Mouse (Mus musculus) lung, postnatal 0 days (tissue): ENCODE results near the gene Polr3gl. TPM values are rescaled to one million over a fixed set of nuclear protein-coding genes. Genes with fewer than 3 reads are reported as not detected.

ENCODE experiments used
- ATAC-seq: fragments of 200-750 bp; cut with Nextera tagmentation; 2 replicates; pipeline ENCODE4 v1.8.0; 2017; ENCODE audit warnings: moderate library complexity
- DNase-seq: peaks from one replicate; pipeline ENCODE4 v3.0.0-alpha.2; 2016; ENCODE audit warnings: low spot score
- H3K27ac ChIP-seq: fragments of 300-500 bp; sonication (generic); 2 replicates; pipeline ENCODE4 v1.5.1; 2014; ENCODE audit warnings: antibody characterized with exemption, mild to moderate bottlenecking, low read length, mixed read lengths
- H3K27me3 ChIP-seq: fragments of 300-500 bp; sonication (generic); replicated peaks from 2 replicates; pipeline ENCODE4 v1.6.1; 2014; ENCODE audit warnings: low read length, mixed read lengths; ENCODE audit not compliant: insufficient read depth
- H3K36me3 ChIP-seq: fragments of 300-500 bp; sonication (generic); 2 replicates; pipeline ENCODE4 v1.6.1; 2014; ENCODE audit warnings: low read length, mixed read lengths; ENCODE audit not compliant: insufficient read depth
- H3K4me1 ChIP-seq: fragments of 300-500 bp; sonication (generic); 2 replicates; pipeline ENCODE4 v1.6.1; 2014; ENCODE audit warnings: antibody characterized with exemption, low read depth, low read length, mixed read lengths; ENCODE audit not compliant: insufficient read depth
- H3K4me2 ChIP-seq: fragments of 300-500 bp; sonication (generic); replicated peaks from 2 replicates; pipeline ENCODE4 v1.6.1; 2014; ENCODE audit warnings: low read depth, mild to moderate bottlenecking, low read length, moderate library complexity, mixed read lengths
- H3K4me3 ChIP-seq: fragments of 300-500 bp; sonication (generic); 2 replicates; pipeline ENCODE4 v1.5.1; 2014; ENCODE audit warnings: low read depth, low read length
- H3K9ac ChIP-seq: fragments of 300-500 bp; sonication (generic); replicated peaks from 2 replicates; pipeline ENCODE4 v1.6.1; 2014; ENCODE audit warnings: low read depth, mild to moderate bottlenecking
- H3K9me3 ChIP-seq: fragments of 300-500 bp; sonication (generic); 2 replicates; pipeline ENCODE4 v1.6.1; 2016; ENCODE audit warnings: low read length, mixed read lengths
- CTCF ChIP-seq: IDR thresholded peaks from 2 replicates; pipeline ENCODE4 v1.5.1; 2016; ENCODE audit warnings: antibody characterized with exemption, mild to moderate bottlenecking
- EP300 ChIP-seq: IDR thresholded peaks from 2 replicates; pipeline ENCODE4 v1.6.1; 2016; ENCODE audit warnings: antibody characterized with exemption, mild to moderate bottlenecking, control low read depth
- WGBS: fragments of 180-500 bp; shearing (Covaris S2); extraction: QIAGEN DNeasy Blood & Tissue Kit; methylation state at CpG from one replicate; pipeline ENCODE4 v1.1.7; 2014; 5-methylcytosine and 5-hydroxymethylcytosine counted together
- polyA plus RNA-seq: library from polyadenylated mRNA; unstranded; fragments of >200 nt; fragmentation: Nextera tagmentation; extraction: Ambion mirVana; gene quantifications from 2 replicates; pipeline ENCODE4 v1.2.1, GENCODE M21; 2015

Gene Polr3gl
- polyA plus RNA-seq, 1 experiment from 2014 or later: 36.7 TPM

- peaks cover 17% of the 10 kb centered on the region for H3K4me1 ChIP-seq
- H3K9ac ChIP-seq: no peak overlapping the region
- no peak overlapping the region for H3K4me3 ChIP-seq
- H3K4me2 ChIP-seq: no peak overlapping the region
- no peaks in the 10 kb centered on the region for H3K9me3 ChIP-seq
- no peak for DNase-seq
- WGBS: 61% methylated on average over 8 of the region's 8 CpGs
- no peaks in the 10 kb centered on the region for H3K36me3 ChIP-seq
- TF ChIP-seq EP300 (no peak), CTCF (no peak)
- H3K27ac ChIP-seq: no peak overlapping the region
- no peak for ATAC-seq
- peaks cover 8% of the 10 kb centered on the region; the same call in 1 of the 2 replicates for H3K27me3 ChIP-seq
Observed at GRCm38 (mm10) chr3:96599069-96599393, 5.0 kb upstream of the Polr3gl start.

GRCm38 (mm10) chr3:96598156-96599068 is 4.4 kb upstream of the Polr3gl start:
- Histone ChIP-seq H3K4me2 (peak overlapping the region; percentile 85), H3K27me3 (peaks cover 8% of the 10 kb centered on the region; the same call in 1 of the 2 replicates), H3K4me1 (peaks cover 17% of the 10 kb centered on the region), H3K9me3 (no peaks in the 10 kb centered on the region), H3K4me3 (peak overlapping the region; percentile 29), H3K9ac (peak overlapping the region; percentile 9; the same call in 1 of the 2 replicates), H3K27ac (no peak overlapping the region), H3K36me3 (no peaks in the 10 kb centered on the region)
- 4% methylated on average over 49 of the region's 54 CpGs for WGBS
- TF ChIP-seq EP300 (no peak), CTCF (no peak)
- DNase-seq: peak; percentile 60
- ATAC-seq: no peak

GRCm38 (mm10) chr3:96597435-96597891 is 3.5 kb upstream of the Polr3gl start:
- TF ChIP-seq CTCF (no peak), EP300 (no peak)
- DNase-seq: peak; percentile 16
- Histone ChIP-seq H3K27ac (no peak overlapping the region), H3K27me3 (peaks cover 8% of the 10 kb centered on the region; the same call in 1 of the 2 replicates), H3K9ac (peak overlapping the region; percentile 9; the same call in 1 of the 2 replicates), H3K36me3 (no peaks in the 10 kb centered on the region), H3K9me3 (no peaks in the 10 kb centered on the region), H3K4me3 (peak overlapping the region; percentile 29), H3K4me2 (peak overlapping the region; percentile 85), H3K4me1 (peaks cover 17% of the 10 kb centered on the region)
- WGBS: under 1% methylated on average over 40 of the region's 40 CpGs
- no peak for ATAC-seq

- H3K4me3 ChIP-seq: peak overlapping the region; percentile 29
- no peak overlapping the region for H3K9ac ChIP-seq
- 2% methylated on average over 6 of the region's 12 CpGs for WGBS
- H3K36me3 ChIP-seq: no peaks in the 10 kb centered on the region
- H3K27me3 ChIP-seq: peaks cover 8% of the 10 kb centered on the region; the same call in 1 of the 2 replicates
- DNase-seq: peak; percentile 18
- no peak for TF ChIP-seq CTCF
- no peak for TF ChIP-seq EP300
- peaks cover 17% of the 10 kb centered on the region for H3K4me1 ChIP-seq
- no peak for ATAC-seq
- H3K4me2 ChIP-seq: peak overlapping the region; percentile 85
- no peak overlapping the region for H3K27ac ChIP-seq
- H3K9me3 ChIP-seq: no peaks in the 10 kb centered on the region
Observed at GRCm38 (mm10) chr3:96596855-96597254, 2.9 kb upstream of the Polr3gl start.

- Histone ChIP-seq H3K27ac (no peak within 1 kb of the TSS), H3K9ac (0 out of 2 replicates have a peak within 1 kb of the TSS, but pooled peaks have one; percentile 9), H3K4me3 (peak within 1 kb of the TSS; percentile 29), H3K36me3 (no peaks in the 10 kb centered on the region), H3K27me3 (peaks cover 8% of the 10 kb centered on the region; the same call in 1 of the 2 replicates), H3K9me3 (no peaks in the 10 kb centered on the region), H3K4me2 (peak within 1 kb of the TSS; percentile 85), H3K4me1 (peaks cover 17% of the 10 kb centered on the region)
- peak; percentile 22 for DNase-seq
- TF ChIP-seq CTCF (no peak), EP300 (no peak)
- WGBS: 2% methylated on average over 16 of the region's 23 CpGs
- ATAC-seq: no peak
Observed at GRCm38 (mm10) chr3:96596228-96596707, 2.3 kb upstream of the Polr3gl start, which contains the start of gene Ankrd34a. Gene Ankrd34a (plus strand): TSS chr3:96596636.

DNA sequence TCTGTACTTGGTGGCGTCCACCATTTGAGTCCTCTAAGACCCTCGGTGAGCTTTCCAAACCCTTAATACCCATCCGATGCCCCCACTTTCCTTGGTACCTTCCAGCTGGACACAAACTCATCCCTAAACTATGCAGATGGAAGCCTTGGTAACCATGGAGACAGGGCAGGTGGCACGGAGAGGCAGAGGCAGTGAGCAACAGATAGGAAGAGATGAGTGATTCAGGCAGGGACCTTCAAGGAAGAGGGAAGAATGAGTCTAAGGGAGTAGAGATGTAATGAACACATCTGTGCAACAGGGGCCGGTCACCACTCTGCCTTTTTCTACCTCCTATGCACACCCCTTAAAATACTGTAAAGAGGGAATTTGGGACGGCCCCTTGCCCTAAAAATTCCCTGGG is 1.7 kb upstream of the Polr3gl start:
- TF ChIP-seq CTCF (no peak), EP300 (no peak)
- WGBS: 31% methylated on average over 6 of the region's 6 CpGs
- no peaks in the 10 kb centered on the region for H3K9me3 ChIP-seq
- H3K36me3 ChIP-seq: no peaks in the 10 kb centered on the region
- no peak overlapping the region for H3K4me3 ChIP-seq
- no peak overlapping the region for H3K4me2 ChIP-seq
- H3K9ac ChIP-seq: no peak overlapping the region
- peaks cover 8% of the 10 kb centered on the region; the same call in 1 of the 2 replicates for H3K27me3 ChIP-seq
- ATAC-seq: no peak
- H3K4me1 ChIP-seq: peaks cover 17% of the 10 kb centered on the region
- DNase-seq: no peak
- H3K27ac ChIP-seq: no peak overlapping the region
